Comparison of ENCODE assay signal across 11 mouse cellular contexts in genomic region chr11:119557940-119558869, GRCm38 (mm10). TPM values are rescaled to one million over a fixed set of nuclear protein-coding genes. Genes with fewer than 3 reads are reported as not detected.
DNase-seq lines count a peak whose midpoint lies in the region; ATAC-seq and TF ChIP-seq lines count a peak whose summit lies in the region.
"Had no signal": no experiment of that assay in that cellular context is flagged by ENCODE, and none has a peak within 500 bp of the region (broad histone marks: within the 10 kb centered on the region; RNA-seq: fewer than 3 reads in every experiment).

No protein-coding gene starts in this region.

- H3K36me3 ChIP-seq in neural tube, embryonic 11.5 days (ENCODE audit: control insufficient read depth, insufficient read depth, low read length), result no peaks in the 10 kb centered on the region
- H3K36me3 ChIP-seq in forebrain, embryonic 15.5 days, result no peaks in the 10 kb centered on the region
- no peaks in the 10 kb centered on the region for H3K36me3 ChIP-seq in limb, embryonic 14.5 days (ENCODE audit: control insufficient read depth, insufficient read depth, low read length)

- no peaks in the 10 kb centered on the region for H3K9me3 ChIP-seq in neural tube, embryonic 11.5 days (ENCODE audit: control insufficient read depth, low read length)
- H3K9me3 ChIP-seq in forebrain, embryonic 15.5 days, result no peaks in the 10 kb centered on the region
- no peaks in the 10 kb centered on the region for H3K9me3 ChIP-seq in limb, embryonic 14.5 days (ENCODE audit: control insufficient read depth, low read length)

- H3K4me1 ChIP-seq in neural tube, embryonic 11.5 days (ENCODE audit: control insufficient read depth, insufficient read depth, low read length), result peaks cover 8% of the 10 kb centered on the region
- H3K4me1 ChIP-seq in forebrain, embryonic 15.5 days, result peaks cover 23% of the 10 kb centered on the region
- H3K4me1 ChIP-seq in limb, embryonic 14.5 days (ENCODE audit: control insufficient read depth, insufficient read depth, low read length), result peaks cover 17% of the 10 kb centered on the region

- peak overlapping the region; percentile 83 for H3K27ac ChIP-seq in neural tube, embryonic 11.5 days (ENCODE audit: low read depth, low read length)
- H3K27ac ChIP-seq in forebrain, embryonic 15.5 days (replicated peaks), result peak overlapping the region; percentile 67
- no peak overlapping the region for H3K27ac ChIP-seq in limb, embryonic 14.5 days (replicated peaks; ENCODE audit: low read depth, low read length)

- no peak for TF ChIP-seq POLR2A in limb, embryonic 14.5 days (IDR thresholded peaks at IDR 0.05; ENCODE audit: borderline replicate concordance, extremely low read depth, insufficient read depth, insufficient read length)

- peak overlapping the region; percentile 43 for H3K9ac ChIP-seq in neural tube, embryonic 11.5 days (ENCODE audit: low read length)
- 0 out of 2 replicates have a peak overlapping the region, but pooled peaks have one; percentile 14 for H3K9ac ChIP-seq in forebrain, embryonic 15.5 days (replicated peaks)
- H3K9ac ChIP-seq in limb, embryonic 14.5 days (ENCODE audit: low read depth, low read length, severe bottlenecking), result peak overlapping the region; percentile 4; the same call in 1 of the 2 replicates

- DNase-seq in neural tube, embryonic 11.5 days (ENCODE audit: low spot score), result peak; percentile 57
- DNase-seq in neural tube, embryonic 10.5 days (ENCODE audit: extremely low spot score, low spot score), result no peak
- DNase-seq in limb, embryonic 14.5 days (ENCODE audit: low spot score), result no peak
- no peak for DNase-seq in adipocyte (ENCODE audit: low spot score)
- DNase-seq in cerebellum, adult 18-20 months, result no peak
- DNase-seq in kidney, adult 11 months, result no peak
- DNase-seq: kidney, adult 8-10 months; lung, postnatal 14 days had no signal

- H3K4me3 ChIP-seq in neural tube, embryonic 11.5 days (ENCODE audit: low read depth, low read length), result 0 out of 2 replicates have a peak overlapping the region, but pooled peaks have one; percentile 1
- no peak overlapping the region for H3K4me3 ChIP-seq in forebrain, embryonic 15.5 days
- no peak overlapping the region for H3K4me3 ChIP-seq in limb, embryonic 14.5 days (replicated peaks; ENCODE audit: low read length)

- peak overlapping the region; percentile 27 for H3K4me2 ChIP-seq in neural tube, embryonic 11.5 days (ENCODE audit: low read depth)
- 0 out of 2 replicates have a peak overlapping the region, but pooled peaks have one; percentile 20 for H3K4me2 ChIP-seq in forebrain, embryonic 15.5 days (replicated peaks)
- H3K4me2 ChIP-seq in limb, embryonic 14.5 days (replicated peaks; ENCODE audit: low read depth, low read length, severe bottlenecking), result peak overlapping the region; percentile 1; the same call in 1 of the 2 replicates

- no peaks in the 10 kb centered on the region for H3K27me3 ChIP-seq in neural tube, embryonic 11.5 days (ENCODE audit: control insufficient read depth, insufficient read depth, low read length)
- no peaks in the 10 kb centered on the region for H3K27me3 ChIP-seq in forebrain, embryonic 15.5 days
- H3K27me3 ChIP-seq in limb, embryonic 14.5 days (ENCODE audit: control insufficient read depth, insufficient read depth, low read length), result no peaks in the 10 kb centered on the region

- WGBS in neural tube, embryonic 11.5 days, result 17% methylated on average over 15 of the region's 17 CpGs
- WGBS in forebrain, embryonic 15.5 days, result 12% methylated on average over 17 of the region's 17 CpGs
- 23% methylated on average over 17 of the region's 17 CpGs for WGBS in limb, embryonic 14.5 days

- ATAC-seq in neural tube, embryonic 11.5 days (ENCODE audit: insufficient read depth, low FRiP score, low TSS enrichment), result peak; percentile 62
- ATAC-seq in forebrain, embryonic 15.5 days (replicated peaks), result peak; percentile 57
- ATAC-seq in limb, embryonic 14.5 days (ENCODE audit: low FRiP score, low read depth), result no peak
- no peak for ATAC-seq in granulocyte monocyte progenitor cell, adult 5-6 weeks (replicated peaks; ENCODE audit: poor library complexity, severe bottlenecking)
- ATAC-seq: activated CD4-positive, CD25-positive, alpha-beta regulatory T cell, adult 4 months had no signal

RNA-seq across cellular contexts. Expression of gene Nptx1, which starts 10.7 kb away (rescaled TPM):
- 8.3 and 9.2 TPM in 2 replicates for polyA plus RNA-seq in neural tube, embryonic 11.5 days (2014; fragmentation: Nextera tagmentation; extraction: Ambion mirVana)
- polyA plus RNA-seq in forebrain, embryonic 15.5 days (2015; fragmentation: Nextera tagmentation; extraction: Ambion mirVana), result 9.0 and 10.2 TPM in 2 replicates
- polyA plus RNA-seq in limb, embryonic 14.5 days (2012; rRNA removed), result 2.2 and 2.5 TPM in 2 replicates
- polyA plus RNA-seq in limb, embryonic 14.5 days (2014; fragmentation: Nextera tagmentation; extraction: Ambion mirVana), result 1.4 and 1.6 TPM in 2 replicates
- total RNA-seq in granulocyte monocyte progenitor cell, adult 5-6 weeks (2014; fragmentation: Nextera tagmentation), result not detected in 2 replicates
- total RNA-seq in granulocyte monocyte progenitor cell, adult 5-6 weeks (2017), result not detected in 2 replicates
- polyA plus RNA-seq: activated CD4-positive, CD25-positive, alpha-beta regulatory T cell, adult 4 months had no signal

RNA-seq across cellular contexts. Expression of gene Rptor, which starts 44.5 kb away (rescaled TPM):
- polyA plus RNA-seq in neural tube, embryonic 11.5 days (2014; fragmentation: Nextera tagmentation; extraction: Ambion mirVana), result 12.2 and 12.6 TPM in 2 replicates
- polyA plus RNA-seq in forebrain, embryonic 15.5 days (2015; fragmentation: Nextera tagmentation; extraction: Ambion mirVana), result 12.0 and 13.3 TPM in 2 replicates
- 24.3 and 31.3 TPM in 2 replicates for polyA plus RNA-seq in limb, embryonic 14.5 days (2012; rRNA removed)
- 13.7 and 14.6 TPM in 2 replicates for polyA plus RNA-seq in limb, embryonic 14.5 days (2014; fragmentation: Nextera tagmentation; extraction: Ambion mirVana)
- total RNA-seq in granulocyte monocyte progenitor cell, adult 5-6 weeks (2014; fragmentation: Nextera tagmentation), result 23.8 and 33.0 TPM in 2 replicates
- 13.7 and 20.9 TPM in 2 replicates for total RNA-seq in granulocyte monocyte progenitor cell, adult 5-6 weeks (2017)

Comparison
In these comparisons a context has a peak if more than half of its experiments do, and no peak if none do; other contexts are left out.
1. ATAC-seq: peak in neural tube, embryonic 11.5 days (single experiment) and forebrain, embryonic 15.5 days (single experiment); none in limb, embryonic 14.5 days (single experiment) and granulocyte monocyte progenitor cell, adult 5-6 weeks (single experiment).
2. Peak in every context shown above with its lines, with median percentiles within 50 percentile points of each other: H3K4me2 ChIP-seq and H3K9ac ChIP-seq.